Mouse (Mus musculus): ENCODE results near the gene Txnip. TPM values are rescaled to one million over a fixed set of nuclear protein-coding genes. Genes with fewer than 3 reads are reported as not detected.

Gene Txnip
- polyA plus RNA-seq, 1 experiment from 2014 or later = 75.8 TPM

DNA sequence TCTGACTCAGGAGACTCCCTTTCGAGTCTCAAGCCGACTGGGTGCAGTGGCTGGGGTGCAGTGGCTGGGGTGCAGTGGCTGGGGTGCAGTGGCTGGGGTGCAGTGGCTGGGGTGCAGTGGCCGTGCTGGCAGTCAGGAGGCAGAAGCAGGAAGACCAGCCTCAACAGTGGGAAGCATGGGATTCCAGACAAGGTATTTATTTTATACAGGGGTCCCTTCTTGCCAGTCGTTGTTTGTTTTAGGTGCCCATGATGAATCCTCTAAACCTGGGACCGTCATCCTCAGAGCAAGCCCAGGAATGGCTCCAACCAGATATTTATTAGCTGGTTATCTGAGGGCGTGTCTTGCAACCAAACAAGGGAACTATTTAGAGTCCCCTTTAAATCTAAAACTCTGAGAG is 4.2 kb upstream of the Txnip start:
- no peak overlapping the region for H3K4me2 ChIP-seq (replicated peaks)
- H3K4me3 ChIP-seq = no peak overlapping the region
- no peaks in the 10 kb centered on the region for H3K9me3 ChIP-seq
- H3K36me3 ChIP-seq = no peaks in the 10 kb centered on the region
- no peak overlapping the region for H3K27ac ChIP-seq
- no peak for ATAC-seq (ENCODE audit: insufficient number of reproducible peaks, insufficient read depth, low FRiP score, low TSS enrichment)
- peaks cover 20% of the 10 kb centered on the region; the same call in 1 of the 2 replicates for H3K4me1 ChIP-seq
- no peaks in the 10 kb centered on the region for H3K27me3 ChIP-seq
- no peak overlapping the region for H3K9ac ChIP-seq
- WGBS = 87% methylated on average over 6 of the region's 6 CpGs

DNA sequence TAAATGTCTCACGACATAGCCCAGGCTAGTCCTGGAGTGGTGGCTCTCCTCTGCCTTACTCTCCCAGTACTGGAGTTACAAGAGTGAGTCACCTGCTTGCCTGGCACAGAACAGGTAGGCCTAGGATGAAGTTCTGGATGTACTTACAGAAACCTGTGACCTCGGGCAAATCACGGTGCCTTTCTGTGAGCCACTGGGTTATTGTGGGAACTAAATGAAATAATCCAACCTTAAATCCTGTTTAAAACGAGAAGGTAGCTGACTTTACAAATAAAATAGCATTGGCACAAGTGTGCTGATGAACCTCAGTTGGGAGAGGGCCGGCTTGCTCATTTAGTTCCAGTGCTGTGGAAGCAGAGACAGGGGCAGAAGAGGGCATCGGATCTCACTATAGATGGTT is 3.5 kb upstream of the Txnip start:
- peaks cover 24% of the 10 kb centered on the region for H3K4me1 ChIP-seq
- 74% methylated on average over 6 of the region's 6 CpGs for WGBS
- H3K9me3 ChIP-seq = no peaks in the 10 kb centered on the region
- H3K4me2 ChIP-seq (replicated peaks) = no peak overlapping the region
- H3K27me3 ChIP-seq = no peaks in the 10 kb centered on the region
- H3K9ac ChIP-seq = no peak overlapping the region
- no peak for ATAC-seq (ENCODE audit: insufficient number of reproducible peaks, insufficient read depth, low FRiP score, low TSS enrichment)
- no peaks in the 10 kb centered on the region for H3K36me3 ChIP-seq
- H3K4me3 ChIP-seq = no peak overlapping the region
- H3K27ac ChIP-seq = no peak overlapping the region

- 43% methylated on average over 12 of the region's 12 CpGs for WGBS
- Histone ChIP-seq H3K27ac (peak overlapping the region; percentile 61), H3K27me3 (no peaks in the 10 kb centered on the region), H3K4me3 (no peak overlapping the region), H3K9me3 (no peaks in the 10 kb centered on the region), H3K36me3 (peaks cover 7% of the 10 kb centered on the region), H3K4me2 (replicated peaks) (no peak overlapping the region), H3K4me1 (peaks cover 33% of the 10 kb centered on the region), H3K9ac (peak overlapping the region; percentile 30; the same call in 1 of the 2 replicates)
- no peak for ATAC-seq (ENCODE audit: insufficient number of reproducible peaks, insufficient read depth, low FRiP score, low TSS enrichment)
Measured at GRCm38 (mm10) chr3:96555041-96555596, 2.6 kb upstream of the Txnip start.

DNA sequence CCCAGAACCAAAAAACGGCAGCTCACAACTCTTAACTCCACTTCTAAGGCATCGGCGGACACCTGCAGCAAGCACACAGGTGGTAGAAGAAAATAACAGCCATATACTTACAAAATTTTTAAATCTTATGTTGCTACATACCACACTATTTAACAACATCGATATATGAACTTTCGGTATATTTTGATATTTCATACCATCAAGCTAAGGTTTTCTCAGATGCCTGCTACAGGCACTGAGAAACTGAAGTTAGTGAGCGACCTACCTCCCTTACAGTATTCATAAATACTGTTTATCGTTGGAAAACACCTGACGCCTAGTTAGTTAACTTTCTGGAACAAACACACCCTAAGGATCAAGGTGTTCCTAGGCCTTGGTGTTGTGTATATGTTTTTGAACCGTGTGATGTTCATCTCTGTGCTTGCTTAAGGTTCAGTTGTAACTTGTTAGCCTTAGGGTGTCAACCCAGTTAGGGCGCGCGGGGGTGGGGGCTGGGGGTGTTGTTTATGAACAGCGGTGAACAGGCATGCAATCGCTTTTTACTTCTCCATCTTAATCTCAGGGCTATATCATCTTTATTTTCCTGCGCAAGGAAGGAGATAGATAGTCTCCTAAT is 1.6 kb upstream of the Txnip start:
- H3K36me3 ChIP-seq = peaks cover 17% of the 10 kb centered on the region
- H3K9me3 ChIP-seq = no peaks in the 10 kb centered on the region
- ATAC-seq (ENCODE audit: insufficient number of reproducible peaks, insufficient read depth, low FRiP score, low TSS enrichment) = no peak
- H3K27ac ChIP-seq = peak overlapping the region; percentile 61; the same call in 1 of the 2 replicates
- H3K4me3 ChIP-seq = peak overlapping the region; percentile 79; the same call in 1 of the 2 replicates
- no peaks in the 10 kb centered on the region for H3K27me3 ChIP-seq
- peaks cover 38% of the 10 kb centered on the region for H3K4me1 ChIP-seq
- H3K9ac ChIP-seq = no peak overlapping the region
- H3K4me2 ChIP-seq (replicated peaks) = peak overlapping the region; percentile 79
- 79% methylated on average over 15 of the region's 15 CpGs for WGBS

DNA sequence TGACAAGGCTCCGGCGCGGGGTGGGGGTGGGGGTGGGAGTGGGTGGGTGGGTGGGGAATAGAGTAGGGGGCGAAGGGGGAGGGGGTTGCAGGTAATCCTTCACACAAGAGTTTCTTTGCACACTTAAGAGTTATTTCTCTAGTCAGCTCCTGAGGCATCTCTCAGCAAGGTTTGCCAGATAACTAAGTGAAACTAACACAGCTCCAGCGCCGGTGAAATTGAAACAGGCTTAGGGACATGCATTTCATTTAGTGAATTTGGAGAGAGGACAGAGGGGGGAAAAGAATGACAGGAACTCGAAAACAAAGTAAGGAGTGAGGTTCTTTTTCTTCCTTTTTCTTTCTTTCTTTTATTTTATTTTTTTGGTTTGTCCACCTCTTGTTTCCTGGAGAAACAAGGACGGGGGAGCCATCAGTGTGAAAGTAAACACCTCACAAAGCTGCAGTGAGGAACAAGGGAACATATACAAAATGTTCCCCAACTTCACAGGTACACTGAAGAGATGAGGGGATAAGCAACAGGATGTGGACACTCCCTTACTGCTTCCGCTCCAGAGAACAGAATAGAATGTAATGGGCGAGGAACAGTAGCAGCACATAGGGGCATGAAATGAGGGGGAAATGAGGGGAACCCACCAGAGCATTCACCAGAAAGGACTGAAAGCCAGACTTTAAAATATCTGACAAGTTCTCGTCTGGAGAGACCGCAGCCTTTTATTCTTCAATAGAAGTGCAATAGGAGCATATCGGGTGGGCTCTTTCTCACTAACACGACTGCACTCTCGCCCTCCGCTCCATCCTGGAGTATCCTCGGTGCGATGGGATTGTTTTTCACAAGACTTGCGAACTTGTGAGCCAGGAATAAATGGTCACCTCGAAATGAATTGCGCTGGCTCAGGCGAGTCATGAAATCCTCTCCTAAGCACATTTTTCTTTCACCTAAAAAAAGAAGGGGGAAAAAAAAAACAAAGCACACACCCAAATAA is 814 bp upstream of the Txnip start:
- 5% methylated on average over 22 of the region's 22 CpGs for WGBS
- Histone ChIP-seq H3K36me3 (peaks cover 21% of the 10 kb centered on the region), H3K4me3 (peak overlapping the region; percentile 79), H3K9ac (peak overlapping the region; percentile 81), H3K27ac (peak overlapping the region; percentile 91), H3K4me1 (peaks cover 42% of the 10 kb centered on the region), H3K9me3 (no peaks in the 10 kb centered on the region), H3K4me2 (replicated peaks) (peak overlapping the region; percentile 79), H3K27me3 (no peaks in the 10 kb centered on the region)
- ATAC-seq (ENCODE audit: insufficient number of reproducible peaks, insufficient read depth, low FRiP score, low TSS enrichment) = no peak

DNA sequence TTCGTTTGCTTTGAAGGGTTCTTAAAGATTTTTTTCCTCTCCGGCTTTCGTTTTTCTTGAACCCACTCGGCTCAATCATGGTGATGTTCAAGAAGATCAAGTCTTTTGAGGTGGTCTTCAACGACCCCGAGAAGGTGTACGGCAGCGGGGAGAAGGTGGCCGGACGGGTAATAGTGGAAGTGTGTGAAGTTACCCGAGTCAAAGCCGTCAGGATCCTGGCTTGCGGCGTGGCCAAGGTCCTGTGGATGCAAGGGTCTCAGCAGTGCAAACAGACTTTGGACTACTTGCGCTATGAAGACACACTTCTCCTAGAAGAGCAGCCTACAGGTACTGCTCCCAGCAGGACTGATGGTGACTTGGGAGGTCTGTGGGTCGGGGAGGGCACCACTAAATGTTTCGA is 402 bp downstream of the Txnip start:
- no peaks in the 10 kb centered on the region for H3K9me3 ChIP-seq
- under 1% methylated on average over 17 of the region's 17 CpGs for WGBS
- H3K4me2 ChIP-seq (replicated peaks) = peak overlapping the region; percentile 79
- peak overlapping the region; percentile 81 for H3K9ac ChIP-seq
- H3K4me3 ChIP-seq = peak overlapping the region; percentile 79
- H3K36me3 ChIP-seq = peaks cover 21% of the 10 kb centered on the region
- ATAC-seq (ENCODE audit: insufficient number of reproducible peaks, insufficient read depth, low FRiP score, low TSS enrichment) = peak; percentile 13; the same call in 1 of the 2 replicates
- H3K4me1 ChIP-seq = peaks cover 42% of the 10 kb centered on the region
- H3K27me3 ChIP-seq = no peaks in the 10 kb centered on the region
- peak overlapping the region; percentile 91 for H3K27ac ChIP-seq

GRCm38 (mm10) chr3:96558668-96559196 is 975 bp downstream of the Txnip start:
- Histone ChIP-seq H3K4me1 (peaks cover 42% of the 10 kb centered on the region), H3K36me3 (peaks cover 21% of the 10 kb centered on the region), H3K9me3 (no peaks in the 10 kb centered on the region), H3K27ac (peak overlapping the region; percentile 91; the same call in 1 of the 2 replicates), H3K4me2 (replicated peaks) (peak overlapping the region; percentile 79), H3K4me3 (peak overlapping the region; percentile 79), H3K27me3 (no peaks in the 10 kb centered on the region), H3K9ac (peak overlapping the region; percentile 81)
- WGBS = 47% methylated on average over 10 of the region's 10 CpGs
- no peak for ATAC-seq (ENCODE audit: insufficient number of reproducible peaks, insufficient read depth, low FRiP score, low TSS enrichment)

DNA sequence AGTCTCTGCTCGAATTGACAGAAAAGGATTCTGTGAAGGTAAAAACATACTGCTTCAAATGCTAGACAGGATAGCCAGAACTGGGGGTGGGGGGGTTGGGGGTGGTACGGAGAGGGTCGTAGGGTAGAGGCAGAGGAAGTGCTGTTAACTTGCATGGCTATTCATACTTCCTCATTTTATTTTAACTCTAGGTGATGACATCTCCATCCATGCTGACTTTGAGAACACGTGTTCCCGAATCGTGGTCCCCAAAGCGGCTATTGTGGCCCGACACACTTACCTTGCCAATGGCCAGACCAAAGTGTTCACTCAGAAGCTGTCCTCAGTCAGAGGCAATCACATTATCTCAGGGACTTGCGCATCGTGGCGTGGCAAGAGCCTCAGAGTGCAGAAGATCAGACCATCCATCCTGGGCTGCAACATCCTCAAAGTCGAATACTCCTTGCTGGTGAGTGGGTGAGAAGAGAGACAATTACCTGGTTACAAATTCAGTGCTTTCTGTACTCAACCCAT is 1.7 kb downstream of the Txnip start:
- peak overlapping the region; percentile 81 for H3K9ac ChIP-seq
- H3K27me3 ChIP-seq = no peaks in the 10 kb centered on the region
- H3K4me3 ChIP-seq = peak overlapping the region; percentile 79
- H3K9me3 ChIP-seq = no peaks in the 10 kb centered on the region
- H3K36me3 ChIP-seq = peaks cover 21% of the 10 kb centered on the region
- WGBS = 81% methylated on average over 12 of the region's 12 CpGs
- peaks cover 44% of the 10 kb centered on the region for H3K4me1 ChIP-seq
- H3K4me2 ChIP-seq (replicated peaks) = peak overlapping the region; percentile 79
- no peak for ATAC-seq (ENCODE audit: insufficient number of reproducible peaks, insufficient read depth, low FRiP score, low TSS enrichment)
- no peak overlapping the region for H3K27ac ChIP-seq

DNA sequence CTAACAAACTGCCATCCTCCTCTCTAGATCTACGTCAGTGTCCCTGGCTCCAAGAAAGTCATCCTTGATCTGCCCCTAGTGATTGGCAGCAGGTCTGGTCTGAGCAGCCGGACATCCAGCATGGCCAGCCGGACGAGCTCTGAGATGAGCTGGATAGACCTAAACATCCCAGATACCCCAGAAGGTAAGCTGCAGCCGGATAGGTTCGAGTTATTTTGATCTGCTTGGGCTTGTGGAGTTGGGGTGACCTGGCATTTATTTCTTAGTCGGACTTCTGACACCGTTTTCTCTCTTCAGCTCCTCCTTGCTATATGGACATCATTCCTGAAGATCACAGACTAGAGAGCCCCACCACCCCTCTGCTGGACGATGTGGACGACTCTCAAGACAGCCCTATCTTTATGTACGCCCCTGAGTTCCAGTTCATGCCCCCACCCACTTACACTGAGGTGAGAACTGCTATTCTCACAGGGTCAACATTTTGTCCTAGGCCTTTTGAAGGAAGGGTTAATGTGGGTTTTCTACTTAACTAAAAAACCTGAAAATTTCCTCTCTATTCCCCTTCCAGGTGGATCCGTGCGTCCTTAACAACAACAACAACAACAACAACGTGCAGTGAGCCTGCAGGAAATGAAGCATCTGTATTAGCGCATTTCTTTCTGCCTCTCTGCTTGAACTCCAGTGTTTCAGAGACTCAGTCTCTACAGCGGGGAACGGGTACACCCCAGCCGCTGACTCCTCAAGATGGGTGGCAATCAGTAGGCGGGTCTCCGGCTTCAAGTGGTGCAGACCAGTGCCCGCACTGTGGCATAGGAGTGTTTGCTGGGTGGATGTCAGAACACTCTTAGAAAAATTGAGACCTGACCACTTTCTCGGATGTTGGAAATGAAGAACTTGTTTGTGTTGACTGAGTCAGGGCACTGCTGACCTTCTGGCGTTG is 2.4 kb downstream of the Txnip start:
- Histone ChIP-seq H3K9me3 (no peaks in the 10 kb centered on the region), H3K4me2 (replicated peaks) (peak overlapping the region; percentile 79), H3K4me1 (peaks cover 43% of the 10 kb centered on the region), H3K36me3 (peaks cover 21% of the 10 kb centered on the region), H3K27ac (no peak overlapping the region), H3K4me3 (peak overlapping the region; percentile 79), H3K9ac (peak overlapping the region; percentile 81), H3K27me3 (no peaks in the 10 kb centered on the region)
- ATAC-seq (ENCODE audit: insufficient number of reproducible peaks, insufficient read depth, low FRiP score, low TSS enrichment) = no peak
- WGBS = 90% methylated on average over 23 of the region's 23 CpGs

- Histone ChIP-seq H3K4me1 (peaks cover 36% of the 10 kb centered on the region), H3K9me3 (no peaks in the 10 kb centered on the region), H3K27me3 (no peaks in the 10 kb centered on the region), H3K4me2 (replicated peaks) (peak overlapping the region; percentile 79), H3K9ac (no peak overlapping the region), H3K27ac (no peak overlapping the region), H3K4me3 (peak overlapping the region; percentile 79), H3K36me3 (peaks cover 21% of the 10 kb centered on the region)
- no peak for ATAC-seq (ENCODE audit: insufficient number of reproducible peaks, insufficient read depth, low FRiP score, low TSS enrichment)
- WGBS = 90% methylated on average over 9 of the region's 9 CpGs
Measured at GRCm38 (mm10) chr3:96560881-96561668, 3.3 kb downstream of the Txnip start.

Measured in embryonic facial prominence, embryonic 12.5 days (tissue).